Mouse (Mus musculus) C2C12 (cell line): ENCODE results near the gene Ilf2. TPM values are rescaled to one million over a fixed set of nuclear protein-coding genes. Genes with fewer than 3 reads are reported as not detected.

Experiments
- H3K27me3 ChIP-seq: one replicate; pipeline ENCODE4 v1.6.1; 2011; ENCODE audit not compliant: control insufficient read depth, insufficient read depth, insufficient read length
- H3K36me3 ChIP-seq: one replicate; pipeline ENCODE4 v1.6.1; 2011; ENCODE audit not compliant: control insufficient read depth, insufficient read depth
- H3K4me3 ChIP-seq: one replicate; pipeline ENCODE4 v1.5.1; 2011; ENCODE audit warnings: mild to moderate bottlenecking, control low read depth; ENCODE audit not compliant: poor library complexity, insufficient read depth, severe bottlenecking
- H3K79me2 ChIP-seq: one replicate; pipeline ENCODE4 v1.6.1; 2011; ENCODE audit not compliant: control insufficient read depth, insufficient read depth
- H3K79me3 ChIP-seq: one replicate; pipeline ENCODE4 v1.6.1; 2011; ENCODE audit warnings: low read depth, control low read depth
- H3ac ChIP-seq: one replicate; pipeline ENCODE3; 2011; ENCODE audit warnings: low read depth; ENCODE audit not compliant: control insufficient read depth, insufficient read length
- CEBPB ChIP-seq: IDR thresholded peaks from one replicate; pipeline ENCODE4 v1.6.1; 2011; ENCODE audit warnings: low read depth, mild to moderate bottlenecking, control low read depth, moderate library complexity
- CTCF ChIP-seq: IDR thresholded peaks from one replicate; pipeline ENCODE4 v1.5.1; 2011; ENCODE audit not compliant: control insufficient read depth, insufficient read depth, insufficient read length
- FOSL1 ChIP-seq: IDR thresholded peaks from one replicate; pipeline ENCODE4 v1.8.0; 2011; ENCODE audit warnings: mild to moderate bottlenecking, low read length; ENCODE audit not compliant: poor library complexity, insufficient read depth, severe bottlenecking
- MAX ChIP-seq: IDR thresholded peaks from one replicate; pipeline ENCODE4 v1.6.1; 2011; ENCODE audit warnings: mild to moderate bottlenecking, control low read depth
- MYOD1 ChIP-seq: IDR thresholded peaks from one replicate; pipeline ENCODE4 v1.6.1; 2011; ENCODE audit warnings: low read depth; ENCODE audit not compliant: control insufficient read depth, insufficient read length
- MYOG ChIP-seq: IDR thresholded peaks from one replicate; pipeline ENCODE4 v1.6.1; 2011; ENCODE audit not compliant: control insufficient read depth, insufficient read length; ENCODE audit errors: extremely low read depth
- USF1 ChIP-seq: IDR thresholded peaks from one replicate; pipeline ENCODE4 v1.6.1; 2011; ENCODE audit warnings: low read depth, mild to moderate bottlenecking, control low read depth, moderate library complexity
- polyA plus RNA-seq: library from polyadenylated mRNA; unstranded; fragments of >200 nt; fragmentation: generic; extraction: Trizol; gene quantifications from one replicate; pipeline ENCODE4 v1.2.1, GENCODE M21; 2012; ENCODE audit warnings: missing spikeins

The Ilf2 gene
- polyA plus RNA-seq, 1 experiment = 93.9 TPM

GRCm38 (mm10) chr3:90495850-90496525, 20.1 kb downstream of the Ilf2 start:
- TF ChIP-seq USF1 = no peak
- no peak for TF ChIP-seq MYOG
- TF ChIP-seq CEBPB = no peak
- no peak for TF ChIP-seq FOSL1
- TF ChIP-seq CTCF = no peak
- TF ChIP-seq MAX = no peak
- TF ChIP-seq MYOD1 = no peak
- Histone ChIP-seq H3K79me2 (no peaks in the 10 kb centered on the region), H3K36me3 (peaks cover 67% of the 10 kb centered on the region)

GRCm38 (mm10) chr3:90497597-90497996, 21.7 kb downstream of the Ilf2 start:
- H3K27me3 ChIP-seq = no peaks in the 10 kb centered on the region
- TF ChIP-seq FOSL1 (no peak), USF1 (no peak), CEBPB (no peak), MYOD1 (no peak), MYOG (no peak), MAX (no peak), CTCF (no peak)
- H3K4me3 ChIP-seq = no peak overlapping the region
- H3K36me3 ChIP-seq = peaks cover 83% of the 10 kb centered on the region
- no peak overlapping the region for H3ac ChIP-seq
- peaks cover 15% of the 10 kb centered on the region for H3K79me2 ChIP-seq
- peaks cover 8% of the 10 kb centered on the region for H3K79me3 ChIP-seq

More at GRCm38 (mm10) chr3:90495850-90496525, 20.1 kb downstream of the Ilf2 start:
- H3K79me3 ChIP-seq = peaks cover 4% of the 10 kb centered on the region
- H3ac ChIP-seq = no peak overlapping the region
- no peak overlapping the region for H3K4me3 ChIP-seq
- no peaks in the 10 kb centered on the region for H3K27me3 ChIP-seq

GRCm38 (mm10) chr3:90503444-90503843, 27.5 kb downstream of the Ilf2 start:
- peaks cover 73% of the 10 kb centered on the region for H3K79me2 ChIP-seq
- H3K36me3 ChIP-seq = peaks cover 91% of the 10 kb centered on the region
- TF ChIP-seq CEBPB = no peak
- no peak for TF ChIP-seq FOSL1
- TF ChIP-seq MYOG = no peak
- no peak for TF ChIP-seq MYOD1
- peaks cover 57% of the 10 kb centered on the region for H3K79me3 ChIP-seq
- H3K4me3 ChIP-seq = no peak overlapping the region
- no peak overlapping the region for H3ac ChIP-seq
- no peaks in the 10 kb centered on the region for H3K27me3 ChIP-seq

GRCm38 (mm10) chr3:90505216-90505615, 29.3 kb downstream of the Ilf2 start:
- Histone ChIP-seq H3ac (no peak overlapping the region), H3K79me2 (peaks cover 80% of the 10 kb centered on the region), H3K27me3 (no peaks in the 10 kb centered on the region), H3K79me3 (peaks cover 62% of the 10 kb centered on the region), H3K4me3 (no peak overlapping the region), H3K36me3 (peaks cover 73% of the 10 kb centered on the region)
- TF ChIP-seq FOSL1 (no peak), USF1 (no peak), MYOG (no peak), CTCF (no peak), CEBPB (no peak), MYOD1 (no peak), MAX (no peak)

- no peaks in the 10 kb centered on the region for H3K27me3 ChIP-seq
- H3K79me3 ChIP-seq = peaks cover 60% of the 10 kb centered on the region
- no peak overlapping the region for H3ac ChIP-seq
- TF ChIP-seq MAX (no peak), FOSL1 (no peak), CTCF (no peak), MYOG (no peak), MYOD1 (no peak), CEBPB (no peak), USF1 (no peak)
- H3K4me3 ChIP-seq = no peak overlapping the region
- peaks cover 83% of the 10 kb centered on the region for H3K79me2 ChIP-seq
- H3K36me3 ChIP-seq = peaks cover 69% of the 10 kb centered on the region
Measured at GRCm38 (mm10) chr3:90506362-90506761, 30.4 kb downstream of the Ilf2 start.
